Mouse (Mus musculus): ENCODE measurements around the gene Zbtb1. TPM values are rescaled to one million over a fixed set of nuclear protein-coding genes. Genes with fewer than 3 reads are reported as not detected.
A peak's percentile ranks its signal among the peaks of the same experiment; 100 is the strongest.

Zbtb1 gene
- polyA plus RNA-seq, 1 experiment: 3.5 TPM

- no peak for TF ChIP-seq POLR2A (IDR thresholded peaks at IDR 0.05; ENCODE audit: extremely low read depth, insufficient read depth, low read length)
- TF ChIP-seq CTCF (IDR thresholded peaks at IDR 0.05; ENCODE audit: extremely low read depth, insufficient read depth, low read length): no peak
- Histone ChIP-seq H3K4me3 (ENCODE audit: insufficient read depth, low read length) (no peak overlapping the region), H3K4me1 (ENCODE audit: control insufficient read depth, insufficient read depth, low read length) (no peaks in the 10 kb centered on the region), H3K27ac (ENCODE audit: insufficient read depth, low read length) (no peak overlapping the region)
Observed at GRCm38 (mm10) chr12:76345759-76346455, 24.2 kb upstream of the Zbtb1 start.

GRCm38 (mm10) chr12:76349680-76350220 is 20.3 kb upstream of the Zbtb1 start:
- Histone ChIP-seq H3K27ac (ENCODE audit: insufficient read depth, low read length) (no peak overlapping the region), H3K4me3 (ENCODE audit: insufficient read depth, low read length) (no peak overlapping the region), H3K4me1 (ENCODE audit: control insufficient read depth, insufficient read depth, low read length) (no peaks in the 10 kb centered on the region)
- no peak for TF ChIP-seq POLR2A (IDR thresholded peaks at IDR 0.05; ENCODE audit: extremely low read depth, insufficient read depth, low read length)
- no peak for TF ChIP-seq CTCF (IDR thresholded peaks at IDR 0.05; ENCODE audit: extremely low read depth, insufficient read depth, low read length)

GRCm38 (mm10) chr12:76360868-76361267 is 9.2 kb upstream of the Zbtb1 start:
- no peak overlapping the region for H3K4me3 ChIP-seq (ENCODE audit: insufficient read depth, low read length)
- no peak overlapping the region for H3K27ac ChIP-seq (ENCODE audit: insufficient read depth, low read length)
- TF ChIP-seq CTCF (IDR thresholded peaks at IDR 0.05; ENCODE audit: extremely low read depth, insufficient read depth, low read length) (no peak), POLR2A (IDR thresholded peaks at IDR 0.05; ENCODE audit: extremely low read depth, insufficient read depth, low read length) (no peak)
- no peaks in the 10 kb centered on the region for H3K4me1 ChIP-seq (ENCODE audit: control insufficient read depth, insufficient read depth, low read length)

- H3K4me1 ChIP-seq (ENCODE audit: control insufficient read depth, insufficient read depth, low read length): no peaks in the 10 kb centered on the region; the same call in 1 of the 2 replicates
- H3K4me3 ChIP-seq (ENCODE audit: insufficient read depth, low read length): no peak overlapping the region
- TF ChIP-seq POLR2A (IDR thresholded peaks at IDR 0.05; ENCODE audit: extremely low read depth, insufficient read depth, low read length): no peak
- no peak for TF ChIP-seq CTCF (IDR thresholded peaks at IDR 0.05; ENCODE audit: extremely low read depth, insufficient read depth, low read length)
- no peak overlapping the region for H3K27ac ChIP-seq (ENCODE audit: insufficient read depth, low read length)
Observed at GRCm38 (mm10) chr12:76361405-76362302, 8.4 kb upstream of the Zbtb1 start.

- Histone ChIP-seq H3K4me3 (ENCODE audit: insufficient read depth, low read length) (no peak overlapping the region), H3K27ac (ENCODE audit: insufficient read depth, low read length) (no peak overlapping the region)
- no peak for TF ChIP-seq CTCF (IDR thresholded peaks at IDR 0.05; ENCODE audit: extremely low read depth, insufficient read depth, low read length)
- TF ChIP-seq POLR2A (IDR thresholded peaks at IDR 0.05; ENCODE audit: extremely low read depth, insufficient read depth, low read length): no peak
Observed at GRCm38 (mm10) chr12:76362303-76362676, 7.8 kb upstream of the Zbtb1 start.

GRCm38 (mm10) chr12:76366276-76366675 is 3.8 kb upstream of the Zbtb1 start:
- peaks cover 9% of the 10 kb centered on the region; the same call in 1 of the 2 replicates for H3K4me1 ChIP-seq (ENCODE audit: control insufficient read depth, insufficient read depth, low read length)
- H3K27ac ChIP-seq (ENCODE audit: insufficient read depth, low read length): no peak overlapping the region
- TF ChIP-seq POLR2A (IDR thresholded peaks at IDR 0.05; ENCODE audit: extremely low read depth, insufficient read depth, low read length): no peak
- no peak for TF ChIP-seq CTCF (IDR thresholded peaks at IDR 0.05; ENCODE audit: extremely low read depth, insufficient read depth, low read length)
- no peak overlapping the region for H3K4me3 ChIP-seq (ENCODE audit: insufficient read depth, low read length)

More at GRCm38 (mm10) chr12:76362303-76362676, 7.8 kb upstream of the Zbtb1 start:
- H3K4me1 ChIP-seq (ENCODE audit: control insufficient read depth, insufficient read depth, low read length): peaks cover 3% of the 10 kb centered on the region; the same call in 1 of the 2 replicates

GRCm38 (mm10) chr12:76367096-76367995 is 2.7 kb upstream of the Zbtb1 start:
- TF ChIP-seq POLR2A (IDR thresholded peaks at IDR 0.05; ENCODE audit: extremely low read depth, insufficient read depth, low read length) (no peak), CTCF (IDR thresholded peaks at IDR 0.05; ENCODE audit: extremely low read depth, insufficient read depth, low read length) (no peak)
- H3K4me1 ChIP-seq (ENCODE audit: control insufficient read depth, insufficient read depth, low read length): peaks cover 9% of the 10 kb centered on the region; the same call in 1 of the 2 replicates
- no peak overlapping the region for H3K27ac ChIP-seq (ENCODE audit: insufficient read depth, low read length)
- H3K4me3 ChIP-seq (ENCODE audit: insufficient read depth, low read length): peak overlapping the region; percentile 92; the same call in 1 of the 2 replicates

- peak overlapping the region; percentile 100; the same call in 1 of the 2 replicates for H3K27ac ChIP-seq (ENCODE audit: insufficient read depth, low read length)
- H3K4me3 ChIP-seq (ENCODE audit: insufficient read depth, low read length): peak overlapping the region; percentile 92
Observed at GRCm38 (mm10) chr12:76368201-76368789, 1.8 kb upstream of the Zbtb1 start.

More at GRCm38 (mm10) chr12:76368201-76368789, 1.8 kb upstream of the Zbtb1 start:
- TF ChIP-seq CTCF (IDR thresholded peaks at IDR 0.05; ENCODE audit: extremely low read depth, insufficient read depth, low read length) (no peak), POLR2A (IDR thresholded peaks at IDR 0.05; ENCODE audit: extremely low read depth, insufficient read depth, low read length) (no peak)
- H3K4me1 ChIP-seq (ENCODE audit: control insufficient read depth, insufficient read depth, low read length): peaks cover 9% of the 10 kb centered on the region; the same call in 1 of the 2 replicates

Data from cortical plate, adult 2 months (tissue).